Mouse (Mus musculus) kidney, postnatal 0 days (tissue): ENCODE results near the gene Cd55b. TPM values are rescaled to one million over a fixed set of nuclear protein-coding genes. Genes with fewer than 3 reads are reported as not detected.
"Not testable (repeated sequence)": the region's sequence is repeated elsewhere in the genome, so short reads cannot be mapped to it uniquely, and the experiment has no call there.

Experiments
- ATAC-seq: fragments of 200-750 bp; cut with Nextera tagmentation; replicated peaks from 2 replicates; pipeline ENCODE4 v1.8.0; 2017; ENCODE audit warnings: low read depth, moderate number of reproducible peaks, moderate TSS enrichment, moderate library complexity; ENCODE audit not compliant: low FRiP score
- DNase-seq: peaks from one replicate; pipeline ENCODE4 v3.0.0-alpha.2; 2016; ENCODE audit warnings: low spot score
- H3K27ac ChIP-seq: fragments of 300-500 bp; sonication (generic); 2 replicates; pipeline ENCODE4 v1.5.1; 2014; ENCODE audit warnings: mild to moderate bottlenecking
- H3K27me3 ChIP-seq: fragments of 300-500 bp; sonication (generic); 2 replicates; pipeline ENCODE4 v1.6.1; 2014; ENCODE audit warnings: low read length, mixed read lengths; ENCODE audit not compliant: insufficient read depth
- H3K36me3 ChIP-seq: fragments of 300-500 bp; sonication (generic); 2 replicates; pipeline ENCODE4 v1.6.1; 2014; ENCODE audit warnings: low read length, mixed read lengths; ENCODE audit not compliant: insufficient read depth
- H3K4me1 ChIP-seq: fragments of 300-500 bp; sonication (generic); replicated peaks from 2 replicates; pipeline ENCODE4 v1.6.1; 2014; ENCODE audit warnings: antibody characterized with exemption, low read length, mixed read lengths; ENCODE audit not compliant: insufficient read depth
- H3K4me2 ChIP-seq: fragments of 300-500 bp; sonication (generic); 2 replicates; pipeline ENCODE4 v1.6.1; 2014; ENCODE audit warnings: mild to moderate bottlenecking, low read length, moderate library complexity, mixed read lengths
- H3K4me3 ChIP-seq: fragments of 300-500 bp; sonication (generic); replicated peaks from 2 replicates; pipeline ENCODE4 v1.5.1; 2014; ENCODE audit warnings: low read depth, low read length
- H3K9ac ChIP-seq: fragments of 300-500 bp; sonication (generic); 2 replicates; pipeline ENCODE4 v1.6.1; 2014; ENCODE audit warnings: low read depth, low read length
- H3K9me3 ChIP-seq: fragments of 300-500 bp; sonication (generic); replicated peaks from 2 replicates; pipeline ENCODE4 v1.6.1; 2016; ENCODE audit warnings: low read length, inconsistent platforms, mixed read lengths
- CTCF ChIP-seq: IDR thresholded peaks from 2 replicates; pipeline ENCODE4 v1.5.1; 2016; ENCODE audit warnings: antibody characterized with exemption, low read depth, mild to moderate bottlenecking, moderate library complexity
- WGBS: fragments of 180-500 bp; shearing (Covaris S2); extraction: QIAGEN DNeasy Blood & Tissue Kit; methylation state at CpG from one replicate; pipeline ENCODE4 v1.1.7; 2014; 5-methylcytosine and 5-hydroxymethylcytosine counted together
- polyA plus RNA-seq: library from polyadenylated mRNA; unstranded; fragments of >200 nt; fragmentation: Nextera tagmentation; extraction: Ambion mirVana; gene quantifications from 2 replicates; pipeline ENCODE4 v1.2.1, GENCODE M21; 2015

The Cd55b gene
- polyA plus RNA-seq, 1 experiment from 2014 or later, result not detected

- WGBS, result 86% methylated on average over 2 of the region's 2 CpGs
- H3K27ac ChIP-seq, result no peak overlapping the region
- no peaks in the 10 kb centered on the region for H3K9me3 ChIP-seq
- no peak for ATAC-seq
- H3K27me3 ChIP-seq, result no peaks in the 10 kb centered on the region
- H3K4me2 ChIP-seq, result no peak overlapping the region
- no peak overlapping the region for H3K4me3 ChIP-seq
- H3K9ac ChIP-seq, result no peak overlapping the region
- TF ChIP-seq CTCF, result no peak
- no peaks in the 10 kb centered on the region for H3K4me1 ChIP-seq
- H3K36me3 ChIP-seq, result no peaks in the 10 kb centered on the region
- no peak for DNase-seq
These were observed 32.3 kb upstream of the Cd55b start for GRCm38 (mm10) chr1:130455111-130455510.

DNA sequence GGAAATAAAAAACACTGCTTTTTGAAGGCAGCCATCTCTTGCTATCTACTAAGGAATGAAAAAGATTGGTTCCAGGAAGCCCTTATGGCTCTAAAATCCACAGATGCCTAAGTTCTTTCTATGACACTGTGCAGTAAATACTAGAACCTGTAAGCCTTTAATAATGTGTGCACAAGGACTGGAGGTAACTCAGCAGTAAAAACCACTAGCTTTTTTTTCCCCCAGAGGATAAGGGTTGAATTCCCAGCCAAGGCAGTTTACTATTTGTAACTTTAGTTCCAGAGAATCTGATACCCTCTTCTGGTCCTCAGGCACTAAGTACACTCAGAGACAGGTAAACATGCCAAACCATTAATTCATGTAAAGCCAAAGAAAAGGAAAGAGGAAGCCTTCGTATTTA, 20.1 kb upstream of the Cd55b start:
- not testable (repeated sequence) for H3K9me3 ChIP-seq, H3K4me3 ChIP-seq, H3K4me1 ChIP-seq, H3K4me2 ChIP-seq, H3K9ac ChIP-seq, H3K27ac ChIP-seq, ATAC-seq, H3K27me3 ChIP-seq, H3K36me3 ChIP-seq
- 15% methylated on average over 1 of the region's 1 CpGs for WGBS
- peak; percentile 8 for DNase-seq

GRCm38 (mm10) chr1:130430920-130431319, 8.1 kb upstream of the Cd55b start:
- WGBS, result 76% methylated on average over 4 of the region's 4 CpGs
- H3K9me3 ChIP-seq, result no peaks in the 10 kb centered on the region
- H3K36me3 ChIP-seq, result no peaks in the 10 kb centered on the region
- ATAC-seq, result no peak
- no peaks in the 10 kb centered on the region for H3K4me1 ChIP-seq
- H3K27ac ChIP-seq, result no peak overlapping the region
- H3K4me3 ChIP-seq, result no peak overlapping the region
- no peak for TF ChIP-seq CTCF
- no peaks in the 10 kb centered on the region for H3K27me3 ChIP-seq
- no peak overlapping the region for H3K4me2 ChIP-seq
- no peak for DNase-seq
- H3K9ac ChIP-seq, result no peak overlapping the region

- not testable (repeated sequence) for H3K27ac ChIP-seq, H3K4me1 ChIP-seq, ATAC-seq, DNase-seq, H3K9ac ChIP-seq, H3K4me3 ChIP-seq, H3K4me2 ChIP-seq, H3K9me3 ChIP-seq, H3K27me3 ChIP-seq, H3K36me3 ChIP-seq
These were observed 5.9 kb upstream of the Cd55b start for GRCm38 (mm10) chr1:130428667-130429066.

DNA sequence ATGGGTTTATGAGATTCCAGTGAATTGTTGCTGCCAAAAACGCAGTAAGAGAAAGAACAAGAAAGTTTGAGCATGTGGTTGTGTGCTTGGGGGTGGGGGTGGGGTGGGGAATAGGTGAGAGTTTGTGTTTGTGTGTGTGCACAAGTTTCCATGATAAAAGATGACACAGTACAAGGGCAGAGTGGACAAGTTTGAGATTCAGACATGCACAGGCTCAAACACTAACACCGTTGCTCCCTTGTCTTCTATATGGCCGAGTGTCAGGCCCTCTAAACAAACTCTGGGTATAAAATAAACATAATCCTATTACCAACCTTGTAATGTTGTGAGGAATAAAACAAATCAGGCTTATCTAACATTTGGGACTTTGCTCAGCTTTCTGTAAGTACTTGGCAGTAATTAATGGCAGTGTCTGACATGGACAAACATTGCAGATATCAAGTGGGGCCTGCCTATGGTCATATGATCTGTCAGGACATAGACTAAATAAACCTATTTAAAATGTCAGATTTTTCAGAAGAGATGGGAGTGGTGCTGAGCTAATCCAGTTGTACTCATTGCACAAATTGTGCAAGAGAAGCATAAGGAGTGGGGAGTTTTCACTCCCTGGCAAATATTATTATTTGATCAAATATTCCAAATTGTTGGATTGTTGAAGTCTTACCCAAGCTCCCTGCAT, 4.5 kb upstream of the Cd55b start:
- H3K27ac ChIP-seq, H3K27me3 ChIP-seq, DNase-seq, H3K4me3 ChIP-seq, H3K9ac ChIP-seq, H3K4me1 ChIP-seq, H3K36me3 ChIP-seq, H3K4me2 ChIP-seq, H3K9me3 ChIP-seq, ATAC-seq: not testable (repeated sequence)
- 39% methylated on average over 3 of the region's 3 CpGs for WGBS

- not testable (repeated sequence) for H3K4me1 ChIP-seq, H3K36me3 ChIP-seq, ATAC-seq, H3K27ac ChIP-seq, H3K4me3 ChIP-seq, DNase-seq, H3K9ac ChIP-seq, H3K27me3 ChIP-seq, H3K9me3 ChIP-seq, H3K4me2 ChIP-seq
- WGBS, result no CpG with 5 or more reads among the region's 6 CpGs
These were observed 776 bp downstream of the Cd55b start for GRCm38 (mm10) chr1:130422033-130422432.

GRCm38 (mm10) chr1:130397109-130397508, 25.7 kb downstream of the Cd55b start:
- not testable (repeated sequence) for H3K27ac ChIP-seq, H3K4me1 ChIP-seq, H3K9ac ChIP-seq, H3K27me3 ChIP-seq, H3K9me3 ChIP-seq, ATAC-seq, H3K36me3 ChIP-seq, H3K4me3 ChIP-seq, H3K4me2 ChIP-seq
- TF ChIP-seq CTCF, result 0 out of 2 replicates have a peak, but pooled peaks have one; percentile 5
- peak; percentile 20 for DNase-seq

GRCm38 (mm10) chr1:130387282-130387681, 35.5 kb downstream of the Cd55b start:
- not testable (repeated sequence) for H3K36me3 ChIP-seq, H3K4me3 ChIP-seq, H3K9me3 ChIP-seq, H3K27ac ChIP-seq, H3K4me1 ChIP-seq, H3K9ac ChIP-seq, ATAC-seq, H3K4me2 ChIP-seq, H3K27me3 ChIP-seq, DNase-seq
